Comparison of ENCODE assay signal across 8 mouse cellular contexts in the genomic region with DNA sequence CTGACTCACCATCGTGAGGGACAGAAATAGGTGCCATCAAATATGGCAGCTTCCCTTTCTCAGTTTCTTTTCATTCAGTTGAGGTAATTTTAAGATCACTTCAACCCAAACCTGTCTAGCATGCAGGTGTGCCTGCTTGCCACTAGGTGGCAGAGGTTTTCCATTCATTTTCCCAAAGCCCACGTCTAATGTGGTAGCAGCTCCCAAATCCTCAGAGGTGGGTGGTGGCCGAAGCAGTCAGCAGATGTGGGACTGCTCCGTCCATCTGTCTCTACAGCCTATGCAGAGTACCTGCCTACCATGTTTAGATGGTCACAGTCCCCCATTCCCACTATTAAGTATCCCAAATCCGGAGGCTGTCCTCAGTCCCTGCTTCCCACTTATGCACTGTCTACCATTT.
DNase-seq lines count a peak whose midpoint lies in the region; ATAC-seq and TF ChIP-seq lines count a peak whose summit lies in the region.

No protein-coding gene starts in this region.

- no peak overlapping the region for H3K4me3 ChIP-seq in G1E (ENCODE audit: low read depth, low read length)
- no peak overlapping the region for H3K4me3 ChIP-seq in heart, embryonic 15.5 days

- no peak overlapping the region for H3K4me2 ChIP-seq in heart, embryonic 15.5 days

- no peaks in the 10 kb centered on the region for H3K4me1 ChIP-seq in G1E (ENCODE audit: insufficient read depth, low read depth, low read length)
- 0 out of 2 replicates have a peak, but pooled peaks cover 3% of the 10 kb centered on the region for H3K4me1 ChIP-seq in heart, embryonic 15.5 days (replicated peaks)

- H3K27ac ChIP-seq in heart, embryonic 15.5 days = no peak overlapping the region

- peak; percentile 61 for TF ChIP-seq CTCF in G1E (IDR thresholded peaks at IDR 0.05; ENCODE audit: low read depth, low read length)

- DNase-seq in gastrocnemius, adult 18-20 months (ENCODE audit: low spot score) = peak; percentile 19
- no peak for DNase-seq in gastrocnemius, postnatal 10 days
- DNase-seq in G1E (ENCODE audit: low spot score) = peak; percentile 57
- DNase-seq in cerebellum, adult 9-11 months = peak; percentile 22
- peak; percentile 10 to 57 for DNase-seq in kidney, postnatal 36 days
- peak; percentile 46 for DNase-seq in splenic B cell, adult 2 months (ENCODE audit: low read depth, low spot score)

- H3K9ac ChIP-seq in heart, embryonic 15.5 days = no peak overlapping the region

- no peaks in the 10 kb centered on the region for H3K9me3 ChIP-seq in G1E (replicated peaks)
- no peaks in the 10 kb centered on the region for H3K9me3 ChIP-seq in heart, embryonic 15.5 days (replicated peaks)

- peaks cover 86% of the 10 kb centered on the region for H3K36me3 ChIP-seq in G1E (replicated peaks)
- peaks cover 39% of the 10 kb centered on the region; the same call in 1 of the 2 replicates for H3K36me3 ChIP-seq in heart, embryonic 15.5 days
- H3K36me3 ChIP-seq in splenic B cell, adult 2 months (ENCODE audit: control insufficient read depth, insufficient read depth, low read length, poor library complexity, severe bottlenecking) = no peaks in the 10 kb centered on the region

- no peaks in the 10 kb centered on the region for H3K27me3 ChIP-seq in G1E (ENCODE audit: insufficient read depth, low read length)
- no peaks in the 10 kb centered on the region for H3K27me3 ChIP-seq in heart, embryonic 15.5 days
- H3K27me3 ChIP-seq in splenic B cell, adult 2 months (ENCODE audit: control insufficient read depth, insufficient read depth, low read length, poor library complexity, severe bottlenecking) = no peaks in the 10 kb centered on the region

- ATAC-seq in G1E (ENCODE audit: extremely low read depth, insufficient number of reproducible peaks, low FRiP score, poor library complexity, severe bottlenecking) = peak; percentile 45; the same call in 1 of the 2 replicates
- ATAC-seq in heart, embryonic 15.5 days (replicated peaks; ENCODE audit: insufficient number of reproducible peaks, insufficient read depth, low FRiP score, low read depth) = peak; percentile 17; the same call in 1 of the 2 replicates
- ATAC-seq in megakaryocyte-erythroid progenitor cell, adult 5-6 weeks (replicated peaks; ENCODE audit: low FRiP score, low TSS enrichment, poor library complexity, severe bottlenecking) = peak; percentile 79

- WGBS in heart, embryonic 15.5 days = 18% methylated on average over 5 of the region's 5 CpGs

Comparison
In these comparisons a context has a peak if more than half of its experiments do, and no peak if none do; other contexts are left out.
1. ATAC-seq: peak in every context shown above with its lines; median percentile 79 in megakaryocyte-erythroid progenitor cell, adult 5-6 weeks; 45 in G1E; 17 in heart, embryonic 15.5 days.